Mouse (Mus musculus): ENCODE results near the gene Olfr533. TPM values are rescaled to one million over a fixed set of nuclear protein-coding genes. Genes with fewer than 3 reads are reported as not detected.
"Not testable (repeated sequence)": the region's sequence is repeated elsewhere in the genome, so short reads cannot be mapped to it uniquely, and the experiment has no call there.

Gene Olfr533
- not detected for total RNA-seq (2021)
- long read RNA-seq, experiment 1 = 0 reads
- long read RNA-seq, experiment 2 = 0 reads

GRCm38 (mm10) chr7:140463070-140463469 lies at the start of gene Olfr533:
Gene Olfr533, plus strand, starts transcription at chr7:140463370.
- not testable (repeated sequence) for DNase-seq

DNA sequence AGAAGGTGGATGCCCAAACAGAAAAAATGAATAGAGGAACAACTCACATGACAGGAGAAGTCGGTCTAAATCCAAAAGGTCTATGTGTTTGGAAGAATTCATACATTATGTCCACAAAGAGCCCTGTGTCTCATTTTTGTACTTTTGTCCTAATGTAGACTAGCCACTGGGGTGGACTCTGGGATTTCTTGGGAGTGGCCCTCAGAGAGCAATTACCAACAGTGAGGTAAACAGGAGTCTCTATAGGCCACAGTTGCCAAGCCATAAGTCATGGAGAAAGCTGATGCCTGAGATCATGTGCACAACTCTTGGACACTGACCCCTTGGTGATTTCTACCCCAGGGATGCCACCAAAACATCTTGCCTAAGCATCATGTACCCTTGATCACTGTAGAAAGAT lies 41.6 kb upstream of the Olfr533 start, which contains the start of gene Olfr532:
TSS of gene Olfr532 (minus strand) at position 101 of the 400 bp plus-strand sequence.
- no peak for DNase-seq

DNA sequence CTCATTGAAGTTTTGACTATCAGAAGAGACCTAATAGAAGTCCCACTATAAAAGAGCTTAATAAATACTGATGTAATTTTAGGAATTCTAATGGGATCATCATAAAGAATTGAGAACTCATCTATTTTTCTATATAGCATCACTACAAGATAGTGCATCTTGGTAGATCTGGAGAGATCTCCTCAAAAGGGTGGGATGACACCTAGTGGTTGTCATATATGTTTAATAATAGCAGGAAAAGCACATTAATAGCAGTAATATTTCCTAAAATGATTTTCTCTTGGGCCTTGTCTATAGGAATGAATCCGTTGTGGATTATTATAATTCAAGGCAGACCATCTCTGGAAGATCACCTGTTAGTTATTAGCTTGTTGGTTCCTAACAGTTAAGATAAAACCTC lies 20.0 kb upstream of the Olfr533 start:
- DNase-seq = no peak

- DNase-seq = no peak
These were observed 14.7 kb downstream of the Olfr533 start for GRCm38 (mm10) chr7:140477886-140478285.

DNA sequence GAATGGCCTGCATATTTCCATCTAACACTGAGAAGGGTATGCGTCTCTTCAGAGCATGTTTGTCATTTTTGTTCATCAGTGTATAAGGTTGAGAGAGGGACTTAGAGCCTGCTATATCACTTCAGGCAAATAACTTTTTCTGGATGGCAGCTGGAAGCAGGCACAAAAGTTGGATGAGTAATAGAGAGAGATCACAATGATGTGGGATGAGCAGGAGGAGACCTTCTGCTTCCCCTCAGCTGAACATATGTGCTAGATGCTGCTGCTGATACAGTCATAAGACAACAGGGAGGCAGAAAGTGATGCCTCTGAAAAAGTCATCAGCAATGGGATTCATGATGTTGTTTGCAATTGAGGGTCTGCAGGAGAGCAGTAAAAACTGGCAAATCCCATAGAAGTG lies 15.6 kb downstream of the Olfr533 start:
- DNase-seq = no peak

GRCm38 (mm10) chr7:140483916-140484315 lies 20.7 kb downstream of the Olfr533 start, which contains the start of gene Olfr535:
Gene Olfr535, plus strand, starts transcription at chr7:140484216.
- no peak for DNase-seq

DNA sequence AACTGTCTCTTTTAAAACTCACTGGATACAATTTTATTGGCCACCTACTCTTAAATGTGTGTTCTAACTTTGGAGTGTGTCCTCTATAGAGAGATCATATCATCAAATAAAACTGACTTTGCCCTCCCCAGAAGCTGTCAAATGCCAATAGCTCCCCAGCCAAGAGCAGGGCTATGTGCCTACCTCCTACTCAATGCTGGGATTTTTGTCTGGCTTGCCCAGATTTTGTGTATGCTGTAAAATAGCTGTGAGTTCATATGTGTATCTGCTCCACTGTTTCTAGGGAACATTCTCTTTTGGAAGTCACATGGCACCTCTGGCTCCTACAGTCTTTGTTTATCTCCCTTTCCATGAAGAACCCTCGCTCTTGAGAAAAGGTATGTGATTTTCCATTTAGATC lies 25.8 kb downstream of the Olfr533 start:
- no peak for DNase-seq

DNA sequence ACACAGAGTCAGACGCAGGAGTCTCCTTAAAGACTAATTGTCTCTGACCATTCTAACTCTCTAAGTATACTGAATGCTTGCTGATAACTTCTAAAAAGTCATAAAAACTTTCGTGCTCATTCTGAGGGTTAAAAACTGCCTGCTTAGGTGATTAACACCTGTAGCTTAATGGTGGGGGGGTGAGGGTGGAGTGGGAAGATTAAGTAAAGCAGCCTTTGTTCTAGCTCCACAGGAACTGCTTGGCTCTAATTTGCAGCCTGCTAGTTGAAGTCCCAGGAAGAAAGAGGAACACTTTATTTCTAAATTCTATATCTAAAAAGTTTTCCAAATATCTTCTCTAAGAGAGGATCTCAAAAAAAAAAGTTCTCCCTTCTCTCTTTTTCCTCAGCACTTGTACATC lies 31.1 kb downstream of the Olfr533 start:
- DNase-seq = no peak

- no peak for DNase-seq
These were observed 31.5 kb downstream of the Olfr533 start for GRCm38 (mm10) chr7:140494702-140495101.

- peak; percentile 27 for DNase-seq
These were observed 44.3 kb downstream of the Olfr533 start, which contains the start of gene Olfr536 for GRCm38 (mm10) chr7:140507346-140508021. Gene Olfr536, minus strand, starts transcription at chr7:140507396.

Other genes with a start within 250 kb of the Olfr533 start
- under 1 TPM in 1 of 2 experiments, not detected in 1; 0.12 TPM for gene Cd163l1, start 245.1 kb upstream of the Olfr533 start, total RNA-seq (2021)
- gene 5830411N06Rik, start 216.1 kb upstream of the Olfr533 start, total RNA-seq (2021) = not detected
- not detected for gene Olfr525, start 142.5 kb upstream of the Olfr533 start, total RNA-seq (2021)
- not detected for gene Olfr527, start 129.4 kb upstream of the Olfr533 start, total RNA-seq (2021)
- not detected for gene Olfr60, start 101.7 kb upstream of the Olfr533 start, total RNA-seq (2021)
- not detected for gene Olfr530, start 87.0 kb upstream of the Olfr533 start, total RNA-seq (2021)
- gene Olfr531, start 60.5 kb upstream of the Olfr533 start, total RNA-seq (2021) = not detected
- gene Olfr532, start 41.7 kb upstream of the Olfr533 start, total RNA-seq (2021) = not detected
- not detected for gene Olfr535, start 20.8 kb downstream of the Olfr533 start, total RNA-seq (2021)
- gene Olfr536, start 44.0 kb downstream of the Olfr533 start, total RNA-seq (2021) = not detected
- not detected for gene Olfr538, start 104.5 kb downstream of the Olfr533 start, total RNA-seq (2021)
- not detected for gene Olfr46, start 137.9 kb downstream of the Olfr533 start, total RNA-seq (2021)
- gene Olfr61, start 165.6 kb downstream of the Olfr533 start, total RNA-seq (2021) = not detected
- gene Olfr53, start 183.1 kb downstream of the Olfr533 start, total RNA-seq (2021) = not detected
- gene Olfr539, start 196.6 kb downstream of the Olfr533 start, total RNA-seq (2021) = not detected
- not detected for gene Olfr45, start 218.6 kb downstream of the Olfr533 start, total RNA-seq (2021)
- not detected for gene Olfr541, start 233.9 kb downstream of the Olfr533 start, total RNA-seq (2021)